Mouse (Mus musculus): ENCODE results near the gene Litaf. TPM values are rescaled to one million over a fixed set of nuclear protein-coding genes. Genes with fewer than 3 reads are reported as not detected.
"Not testable (repeated sequence)": the region's sequence is repeated elsewhere in the genome, so short reads cannot be mapped to it uniquely, and the experiment has no call there.

The Litaf gene
- polyA plus RNA-seq, 1 experiment from 2014 or later = 96.0 TPM

DNA sequence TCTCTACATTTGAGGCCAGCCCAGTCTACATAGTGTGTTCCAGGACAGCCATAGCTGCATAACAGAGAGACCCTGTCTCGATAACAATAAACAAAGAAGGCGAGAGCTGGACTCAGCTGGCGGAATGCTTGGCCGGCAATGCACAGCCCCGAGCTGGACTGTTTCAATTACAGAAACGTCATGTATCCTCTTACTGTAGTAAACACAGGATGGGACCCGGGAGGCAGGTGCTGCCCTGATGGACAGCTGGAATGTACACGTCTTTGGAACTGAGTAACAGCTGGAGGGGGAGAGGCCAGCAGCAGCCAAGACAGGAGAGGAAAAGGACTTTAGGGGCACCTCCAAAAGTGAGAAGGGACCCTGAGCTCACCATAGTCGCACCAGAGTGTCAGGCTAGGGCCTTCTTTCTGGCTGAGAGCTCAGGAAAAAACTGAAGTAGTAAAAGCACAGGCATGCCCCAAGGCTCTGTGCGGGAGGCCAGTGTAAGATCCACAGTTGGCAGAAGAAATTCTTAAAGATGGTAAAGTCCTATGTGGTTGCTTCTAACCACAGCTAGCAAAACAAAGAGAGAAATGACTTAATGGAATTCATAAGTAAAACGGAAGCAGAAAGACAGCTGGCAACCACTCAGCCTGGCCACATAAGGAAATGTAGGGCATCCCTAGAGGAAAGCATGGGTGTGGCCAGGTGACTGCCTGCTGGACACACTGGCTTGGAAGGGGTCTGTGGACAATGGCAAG is 86.7 kb downstream of the Litaf start:
- H3K27me3 ChIP-seq (replicated peaks) = no peaks in the 10 kb centered on the region
- no peaks in the 10 kb centered on the region for H3K9me3 ChIP-seq
- WGBS = 31% methylated on average over 11 of the region's 11 CpGs
- peaks cover 29% of the 10 kb centered on the region for H3K4me1 ChIP-seq
- H3K4me2 ChIP-seq = no peak overlapping the region
- H3K9ac ChIP-seq = no peak overlapping the region
- peak overlapping the region; percentile 73 for H3K27ac ChIP-seq
- H3K36me3 ChIP-seq = no peaks in the 10 kb centered on the region
- no peak overlapping the region for H3K4me3 ChIP-seq (replicated peaks)
- ATAC-seq (ENCODE audit: insufficient read depth, low FRiP score, low read depth) = no peak

DNA sequence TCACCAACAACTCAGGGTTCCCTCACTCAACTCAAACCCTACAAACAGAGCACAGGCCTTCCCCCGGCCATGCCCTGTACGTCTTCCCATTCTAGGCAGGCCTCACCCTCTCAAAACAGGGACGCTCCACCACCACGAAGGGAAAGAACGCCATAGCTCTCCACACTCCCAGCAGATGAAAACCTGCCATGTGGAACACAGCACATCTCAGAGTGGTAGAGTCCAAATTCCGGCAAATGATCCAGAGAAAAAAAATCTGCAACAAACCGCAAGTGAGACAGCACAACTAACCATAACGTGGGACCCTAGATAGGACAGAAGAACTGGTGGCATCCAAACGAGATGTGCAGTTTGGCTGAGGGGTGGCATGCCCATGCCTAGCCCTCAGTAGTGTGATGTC is 88.1 kb downstream of the Litaf start:
- Histone ChIP-seq H3K36me3 (no peaks in the 10 kb centered on the region), H3K4me2 (no peak overlapping the region), H3K4me3 (replicated peaks) (no peak overlapping the region), H3K27me3 (replicated peaks) (no peaks in the 10 kb centered on the region), H3K9ac (no peak overlapping the region), H3K4me1 (peaks cover 33% of the 10 kb centered on the region), H3K9me3 (no peaks in the 10 kb centered on the region), H3K27ac (no peak overlapping the region)
- no peak for ATAC-seq (ENCODE audit: insufficient read depth, low FRiP score, low read depth)
- 88% methylated on average over 9 of the region's 9 CpGs for WGBS

DNA sequence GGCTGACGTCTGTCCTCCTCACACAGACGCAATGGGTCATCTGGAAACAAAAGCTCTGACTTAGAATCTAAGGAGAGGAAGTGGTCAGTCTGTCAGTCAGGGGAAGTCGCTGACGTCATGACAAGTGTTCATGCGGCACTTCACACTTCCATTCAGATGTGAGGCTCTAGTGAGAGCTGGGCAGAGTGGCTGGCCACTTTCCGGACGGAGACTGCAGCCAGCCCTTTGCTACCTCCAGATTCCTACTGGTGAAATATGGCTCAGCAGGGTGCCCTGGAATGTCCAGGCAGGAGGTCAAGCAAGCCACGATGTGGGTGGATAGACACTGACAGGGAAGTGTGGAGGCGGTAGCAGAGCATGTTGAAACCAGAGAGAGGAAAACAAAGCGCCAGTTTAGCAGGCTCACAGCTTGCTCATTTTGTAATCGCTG is 89.7 kb downstream of the Litaf start:
- Histone ChIP-seq H3K27ac (no peak overlapping the region), H3K9me3 (no peaks in the 10 kb centered on the region), H3K4me2 (no peak overlapping the region), H3K4me3 (replicated peaks) (no peak overlapping the region), H3K9ac (no peak overlapping the region), H3K27me3 (replicated peaks) (no peaks in the 10 kb centered on the region), H3K4me1 (peaks cover 25% of the 10 kb centered on the region), H3K36me3 (no peaks in the 10 kb centered on the region)
- ATAC-seq (ENCODE audit: insufficient read depth, low FRiP score, low read depth) = no peak
- 64% methylated on average over 11 of the region's 11 CpGs for WGBS

DNA sequence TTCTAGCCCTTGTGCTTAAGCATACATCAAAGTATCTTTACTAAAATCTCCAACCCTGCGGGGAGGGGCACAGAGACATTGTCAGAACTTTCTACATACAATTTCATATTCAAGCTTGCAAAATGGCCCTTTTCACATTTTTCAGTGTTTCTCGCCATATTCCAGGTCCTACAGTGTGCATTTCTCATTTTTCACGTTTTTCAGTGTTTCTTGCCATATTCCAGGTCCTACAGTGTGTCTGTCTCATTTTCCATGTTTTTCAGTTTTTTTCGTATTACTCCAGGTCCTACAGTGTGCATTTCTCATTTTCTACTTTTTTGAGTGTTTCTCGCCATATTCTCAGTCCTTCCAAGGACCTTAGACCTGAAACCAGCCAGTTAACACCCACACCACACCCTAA is 91.0 kb downstream of the Litaf start:
- WGBS = 67% methylated on average over 5 of the region's 5 CpGs

DNA sequence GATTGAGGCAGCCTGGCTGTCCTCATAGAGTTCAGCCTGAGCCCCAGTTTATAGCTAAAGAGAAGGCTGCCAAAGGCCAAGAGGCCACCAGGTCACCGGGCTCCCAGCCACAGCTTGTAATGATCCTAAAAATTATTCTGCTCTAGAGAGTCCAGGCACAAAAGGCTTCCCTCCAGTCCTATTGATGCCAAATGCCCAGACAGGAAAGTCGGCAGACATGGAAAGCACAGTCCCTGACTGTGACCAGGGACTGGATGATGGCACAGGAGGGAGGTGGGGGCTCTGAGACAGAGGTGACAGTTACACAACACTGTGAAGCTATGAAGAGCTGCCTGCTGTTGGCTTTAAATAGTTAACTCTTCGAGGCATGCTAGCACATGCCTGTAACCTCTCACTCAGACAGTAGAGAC is 91.9 kb downstream of the Litaf start:
- Histone ChIP-seq H3K4me2 (no peak overlapping the region), H3K9me3 (no peaks in the 10 kb centered on the region), H3K4me1 (peaks cover 20% of the 10 kb centered on the region; the same call in 1 of the 2 replicates), H3K9ac (no peak overlapping the region), H3K4me3 (replicated peaks) (no peak overlapping the region), H3K27me3 (replicated peaks) (no peaks in the 10 kb centered on the region), H3K36me3 (no peaks in the 10 kb centered on the region), H3K27ac (no peak overlapping the region)
- 45% methylated on average over 3 of the region's 3 CpGs for WGBS
- ATAC-seq (ENCODE audit: insufficient read depth, low FRiP score, low read depth) = no peak

More for the DNA sequence above, 91.0 kb downstream of the Litaf start:
- Histone ChIP-seq H3K4me2 (no peak overlapping the region), H3K27me3 (replicated peaks) (no peaks in the 10 kb centered on the region), H3K36me3 (no peaks in the 10 kb centered on the region), H3K4me3 (replicated peaks) (no peak overlapping the region), H3K9ac (no peak overlapping the region), H3K4me1 (peaks cover 23% of the 10 kb centered on the region), H3K9me3 (no peaks in the 10 kb centered on the region), H3K27ac (no peak overlapping the region)
- no peak for ATAC-seq (ENCODE audit: insufficient read depth, low FRiP score, low read depth)

GRCm38 (mm10) chr16:10972259-10972658 is 93.7 kb downstream of the Litaf start:
- no peak overlapping the region for H3K9ac ChIP-seq
- H3K4me2 ChIP-seq = no peak overlapping the region
- no peaks in the 10 kb centered on the region for H3K27me3 ChIP-seq (replicated peaks)
- ATAC-seq (ENCODE audit: insufficient read depth, low FRiP score, low read depth) = peak; percentile 48; the same call in 1 of the 2 replicates
- no peaks in the 10 kb centered on the region for H3K9me3 ChIP-seq
- no peaks in the 10 kb centered on the region for H3K36me3 ChIP-seq
- 60% methylated on average over 6 of the region's 6 CpGs for WGBS
- H3K27ac ChIP-seq = 0 out of 2 replicates have a peak overlapping the region, but pooled peaks have one; percentile 14
- H3K4me1 ChIP-seq = peaks cover 25% of the 10 kb centered on the region; the same call in 1 of the 2 replicates
- H3K4me3 ChIP-seq (replicated peaks) = no peak overlapping the region

GRCm38 (mm10) chr16:10969944-10970343 is 96.0 kb downstream of the Litaf start:
- H3K9ac ChIP-seq; H3K4me2 ChIP-seq; ATAC-seq (ENCODE audit: insufficient read depth, low FRiP score, low read depth); H3K9me3 ChIP-seq; H3K36me3 ChIP-seq; H3K27ac ChIP-seq; H3K27me3 ChIP-seq (replicated peaks); H3K4me3 ChIP-seq (replicated peaks): not testable (repeated sequence)
- WGBS = 86% methylated on average over 1 of the region's 1 CpGs
- peaks cover 19% of the 10 kb centered on the region; the same call in 1 of the 2 replicates for H3K4me1 ChIP-seq

GRCm38 (mm10) chr16:10969342-10969741 is 96.6 kb downstream of the Litaf start:
- H3K9ac ChIP-seq = no peak overlapping the region
- no peaks in the 10 kb centered on the region for H3K9me3 ChIP-seq
- H3K36me3 ChIP-seq = no peaks in the 10 kb centered on the region
- no peak for ATAC-seq (ENCODE audit: insufficient read depth, low FRiP score, low read depth)
- H3K27ac ChIP-seq = no peak overlapping the region
- WGBS = 66% methylated on average over 5 of the region's 5 CpGs
- H3K27me3 ChIP-seq (replicated peaks) = no peaks in the 10 kb centered on the region
- no peak overlapping the region for H3K4me3 ChIP-seq (replicated peaks)
- peaks cover 16% of the 10 kb centered on the region; the same call in 1 of the 2 replicates for H3K4me1 ChIP-seq
- no peak overlapping the region for H3K4me2 ChIP-seq

- H3K9me3 ChIP-seq = no peaks in the 10 kb centered on the region
- H3K36me3 ChIP-seq = peaks cover 4% of the 10 kb centered on the region; the same call in 1 of the 2 replicates
- peaks cover 11% of the 10 kb centered on the region; the same call in 1 of the 2 replicates for H3K4me1 ChIP-seq
- H3K4me3 ChIP-seq (replicated peaks) = no peak overlapping the region
- H3K9ac ChIP-seq = no peak overlapping the region
- 84% methylated on average over 4 of the region's 4 CpGs for WGBS
- no peak overlapping the region for H3K27ac ChIP-seq
- H3K27me3 ChIP-seq (replicated peaks) = no peaks in the 10 kb centered on the region
- no peak for ATAC-seq (ENCODE audit: insufficient read depth, low FRiP score, low read depth)
- H3K4me2 ChIP-seq = no peak overlapping the region
These were observed 97.7 kb downstream of the Litaf start for GRCm38 (mm10) chr16:10968299-10968698.

GRCm38 (mm10) chr16:10967756-10968155 is 98.2 kb downstream of the Litaf start:
- Histone ChIP-seq H3K4me2 (no peak overlapping the region), H3K36me3 (peaks cover 9% of the 10 kb centered on the region; the same call in 1 of the 2 replicates), H3K4me1 (peaks cover 11% of the 10 kb centered on the region; the same call in 1 of the 2 replicates), H3K9me3 (no peaks in the 10 kb centered on the region), H3K27ac (no peak overlapping the region), H3K27me3 (replicated peaks) (no peaks in the 10 kb centered on the region), H3K9ac (no peak overlapping the region), H3K4me3 (replicated peaks) (no peak overlapping the region)
- 84% methylated on average over 7 of the region's 7 CpGs for WGBS
- no peak for ATAC-seq (ENCODE audit: insufficient read depth, low FRiP score, low read depth)

DNA sequence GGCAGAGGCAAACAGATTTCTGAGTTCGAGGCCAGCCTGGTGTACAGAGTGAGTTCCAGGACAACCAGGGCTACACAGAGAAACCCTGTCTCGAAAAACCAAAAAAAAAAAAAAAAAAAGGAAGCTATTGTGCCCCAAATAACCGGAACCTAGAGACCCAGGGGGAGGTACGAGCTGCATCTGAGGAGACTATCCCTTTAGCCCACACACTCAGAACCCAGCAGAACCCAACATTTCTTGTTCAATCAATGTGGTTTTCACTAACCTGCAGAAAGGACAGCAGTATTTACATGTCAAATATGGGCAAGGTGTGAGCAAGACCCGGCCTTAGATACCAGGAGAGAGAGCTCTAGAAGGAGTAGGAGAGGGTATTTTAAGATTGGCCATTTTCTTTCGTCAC is 98.9 kb downstream of the Litaf start:
- Histone ChIP-seq H3K4me3 (replicated peaks) (no peak overlapping the region), H3K9ac (no peak overlapping the region), H3K27me3 (replicated peaks) (no peaks in the 10 kb centered on the region), H3K27ac (no peak overlapping the region), H3K4me2 (no peak overlapping the region), H3K4me1 (peaks cover 11% of the 10 kb centered on the region; the same call in 1 of the 2 replicates), H3K9me3 (no peaks in the 10 kb centered on the region), H3K36me3 (peaks cover 10% of the 10 kb centered on the region; the same call in 1 of the 2 replicates)
- no peak for ATAC-seq (ENCODE audit: insufficient read depth, low FRiP score, low read depth)
- WGBS = 79% methylated on average over 6 of the region's 6 CpGs

DNA sequence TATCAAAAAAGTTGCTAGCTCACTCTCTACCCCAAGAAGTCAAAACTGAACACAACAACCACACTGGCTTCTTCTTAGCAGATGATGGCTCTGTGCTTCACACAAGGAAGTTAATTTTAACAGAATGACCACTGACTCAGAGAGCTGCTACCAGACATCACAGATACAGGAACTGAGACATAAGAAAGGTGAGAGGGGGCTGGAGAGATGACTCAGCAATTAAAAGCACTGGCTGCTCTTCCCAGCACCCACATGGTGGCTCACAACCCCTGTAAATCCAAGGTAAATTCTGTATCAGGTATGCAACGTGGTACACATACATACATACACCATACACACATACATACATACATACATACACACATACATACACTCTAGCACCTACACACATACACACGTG is 100.9 kb downstream of the Litaf start:
- H3K36me3 ChIP-seq = peaks cover 28% of the 10 kb centered on the region
- no peaks in the 10 kb centered on the region for H3K27me3 ChIP-seq (replicated peaks)
- no peak overlapping the region for H3K4me3 ChIP-seq (replicated peaks)
- H3K4me2 ChIP-seq = no peak overlapping the region
- no peaks in the 10 kb centered on the region for H3K9me3 ChIP-seq
- no peak overlapping the region for H3K27ac ChIP-seq
- 71% methylated on average over 2 of the region's 2 CpGs for WGBS
- peaks cover 11% of the 10 kb centered on the region; the same call in 1 of the 2 replicates for H3K4me1 ChIP-seq
- H3K9ac ChIP-seq = no peak overlapping the region
- no peak for ATAC-seq (ENCODE audit: insufficient read depth, low FRiP score, low read depth)

Data from stomach, embryonic 15.5 days (tissue).